Mouse (Mus musculus): ENCODE data around the gene Spem1. TPM values are rescaled to one million over a fixed set of nuclear protein-coding genes. Genes with fewer than 3 reads are reported as not detected.

The Spem1 gene
- total and polyA plus RNA-seq, 3 experiments, result not detected

DNA sequence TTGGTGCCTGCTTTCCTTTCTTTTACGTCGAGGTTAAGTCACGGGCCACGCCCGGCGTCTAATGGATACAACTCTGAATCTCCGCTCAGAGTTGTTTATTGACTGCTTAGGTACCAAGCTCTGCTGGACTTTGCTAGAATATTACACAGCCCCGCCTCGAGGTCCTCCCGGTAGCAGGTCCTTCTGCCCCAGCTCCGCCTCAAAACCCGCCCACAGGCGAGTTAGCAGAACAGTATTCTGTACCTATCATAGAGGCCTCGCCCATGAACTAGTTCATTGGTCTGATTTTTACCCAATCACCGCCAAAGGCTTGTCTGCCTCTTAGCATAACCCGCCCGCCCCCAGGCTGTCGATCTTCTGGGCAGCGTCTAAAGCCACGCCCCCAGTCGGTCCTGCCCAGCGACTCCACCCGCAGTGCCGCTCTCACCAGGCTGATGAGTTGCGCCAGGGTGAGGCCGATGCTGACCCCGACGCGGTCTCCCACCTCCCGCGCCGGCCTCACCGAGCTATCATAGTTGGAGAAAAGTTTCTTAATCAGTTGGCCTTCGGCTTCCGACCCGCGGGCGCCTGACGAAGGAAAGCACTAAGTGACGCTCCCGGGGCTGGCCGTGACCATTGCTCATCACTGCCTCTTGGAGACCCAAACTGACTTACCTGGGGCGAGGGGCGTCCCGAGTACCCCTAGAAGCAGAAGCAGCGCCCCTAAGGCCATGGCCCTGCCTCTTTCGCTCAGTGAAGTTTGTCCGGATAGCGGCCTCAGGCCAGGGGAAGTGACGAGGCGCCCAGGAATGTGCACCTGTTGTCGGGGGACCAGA is 26.6 kb downstream of the Spem1 start, which contains the start of gene Chrnb1:
Gene Chrnb1, minus strand, starts transcription at position 776 of the 815 bp plus-strand sequence.
- in situ Hi-C loops (cut with MboI; ENCODE audit: low pct_ligation_motif_present, low pct_unique_long_range_greater_than_20kb, low sequenced_read_pairs), result no loop called here
- 0 out of 2 replicates have a peak within 1 kb of the TSS, but pooled peaks have one; percentile 5 for H3K27ac ChIP-seq (ENCODE audit: insufficient read depth, low read depth)
- TF ChIP-seq MAZ (IDR thresholded peaks at IDR 0.05; ENCODE audit: low read depth, low read length) (peak; percentile 15), CHD2 (IDR thresholded peaks at IDR 0.05; ENCODE audit: low read length) (no peak), POLR2A (IDR thresholded peaks at IDR 0.05; ENCODE audit: low read depth, low read length) (peak; percentile 85), ZC3H11A (IDR thresholded peaks at IDR 0.05; ENCODE audit: low read depth, low read length) (no peak), HCFC1 (IDR thresholded peaks at IDR 0.05; ENCODE audit: low read depth, low read length) (peak; percentile 39), PAX5 (IDR thresholded peaks at IDR 0.05; ENCODE audit: low read length) (no peak), MXI1 (IDR thresholded peaks at IDR 0.05; ENCODE audit: low read depth, low read length) (peak; percentile 67), UBTF (IDR thresholded peaks at IDR 0.05; ENCODE audit: low read depth, low read length) (no peak), RAD21 (IDR thresholded peaks at IDR 0.05; ENCODE audit: low read depth, low read length) (no peak; the same call in 1 of the 2 replicates), KAT2A (IDR thresholded peaks at IDR 0.05; ENCODE audit: insufficient replicate concordance, low read length) (0 out of 2 replicates have a peak, but pooled peaks have one; percentile 15), NELFE (IDR thresholded peaks at IDR 0.05; ENCODE audit: low read depth, low read length) (peak; percentile 78), ZNF384 (IDR thresholded peaks at IDR 0.05; ENCODE audit: low read depth, low read length) (no peak), CHD1 (IDR thresholded peaks at IDR 0.05; ENCODE audit: low read depth, low read length) (0 out of 2 replicates have a peak, but pooled peaks have one; percentile 53), JUND (conservative IDR thresholded peaks at IDR 0.05; ENCODE audit: low read depth, low read length) (no peak), IRF4 (IDR thresholded peaks at IDR 0.05; ENCODE audit: low read depth, low read length) (peak; percentile 63), NRF1 (IDR thresholded peaks at IDR 0.05; ENCODE audit: low read depth, low read length) (peak; percentile 54; the same call in 1 of the 2 replicates), ZKSCAN1 (IDR thresholded peaks at IDR 0.05; ENCODE audit: borderline replicate concordance, low read depth, low read length) (no peak), ZMIZ1 (IDR thresholded peaks at IDR 0.05; ENCODE audit: low read depth, low read length) (peak; percentile 89; the same call in 1 of the 2 replicates), CTCF (conservative IDR thresholded peaks at IDR 0.05 in 1 of 2, IDR thresholded peaks at IDR 0.05 in 1 of 2; ENCODE audit: low read depth in 2 of 2, low read length in 2 of 2) (no peak), MAX (IDR thresholded peaks at IDR 0.05; ENCODE audit: low read length) (peak; percentile 66), ETS1 (conservative IDR thresholded peaks at IDR 0.05; ENCODE audit: low read depth, low read length) (no peak), MEF2A (IDR thresholded peaks at IDR 0.05; ENCODE audit: borderline replicate concordance, low read depth, low read length) (0 out of 2 replicates have a peak, but pooled peaks have one; percentile 13), EP300 (IDR thresholded peaks at IDR 0.05; ENCODE audit: low read length) (no peak; the same call in 1 of the 2 replicates), ELF1 (IDR thresholded peaks at IDR 0.05; ENCODE audit: low read depth, low read length) (peak; percentile 67), RCOR1 (conservative IDR thresholded peaks at IDR 0.05; ENCODE audit: low read depth, low read length) (no peak; the same call in 1 of the 2 replicates), MAFK (IDR thresholded peaks at IDR 0.05; ENCODE audit: insufficient replicate concordance, low read length) (no peak), BHLHE40 (IDR thresholded peaks at IDR 0.05; ENCODE audit: low read depth, low read length) (peak; percentile 23; the same call in 1 of the 2 replicates), TBP (conservative IDR thresholded peaks at IDR 0.05; ENCODE audit: low read depth, low read length) (peak; percentile 60; the same call in 1 of the 2 replicates), POLR2AphosphoS2 (IDR thresholded peaks at IDR 0.05; ENCODE audit: low read depth, low read length) (peak; percentile 90), E2F4 (IDR thresholded peaks at IDR 0.05; ENCODE audit: insufficient replicate concordance, low read depth, low read length) (peak; percentile 65; the same call in 1 of the 2 replicates), MYC (IDR thresholded peaks at IDR 0.05; ENCODE audit: low read depth, low read length) (peak; percentile 74; the same call in 1 of the 2 replicates), SIN3A (IDR thresholded peaks at IDR 0.05; ENCODE audit: low read length) (peak; percentile 74; the same call in 1 of the 2 replicates), TCF12 (IDR thresholded peaks at IDR 0.05; ENCODE audit: low read depth, low read length) (peak; percentile 58; the same call in 1 of the 2 replicates), SMC3 (IDR thresholded peaks at IDR 0.05; ENCODE audit: low read depth, low read length) (no peak), GABPA (IDR thresholded peaks at IDR 0.05; ENCODE audit: insufficient replicate concordance, low read depth, low read length) (no peak), USF2 (conservative IDR thresholded peaks at IDR 0.05; ENCODE audit: low read depth, low read length) (no peak), JUN (IDR thresholded peaks at IDR 0.05; ENCODE audit: insufficient read depth, low read depth, low read length) (no peak), USF1 (IDR thresholded peaks at IDR 0.05; ENCODE audit: low read depth, low read length) (no peak)

More for the DNA sequence above, 26.6 kb downstream of the Spem1 start, which contains the start of gene Chrnb1:
- dilution Hi-C loops (cut with MboI; ENCODE audit: extremely low pct_ligation_motif_present, extremely low pct_unique_long_range_greater_than_20kb, low sequenced_read_pairs), result no loop called here
- peak; percentile 100 for DNase-seq (ENCODE audit: extremely low read depth)
- H3K27me3 ChIP-seq (replicated peaks), result peaks cover 5% of the 10 kb centered on the region
- H3K79me2 ChIP-seq (replicated peaks; ENCODE audit: control insufficient read depth, extremely low read depth, insufficient read depth, poor library complexity, severe bottlenecking), result no peaks in the 10 kb centered on the region
- H3K9ac ChIP-seq (ENCODE audit: insufficient read depth, low read depth), result peak within 1 kb of the TSS; percentile 66
- peaks cover 0 to 6% of the 10 kb centered on the region in 2 experiments for H3K36me3 ChIP-seq (replicated peaks in 1 of 2; ENCODE audit: control insufficient read depth in 1 of 2, insufficient read depth in 1 of 2, low read length in 1 of 2)
- peak within 1 kb of the TSS; percentile 86 for H3K4me2 ChIP-seq (ENCODE audit: insufficient read depth, low read depth, poor library complexity, severe bottlenecking)
- H3K4me1 ChIP-seq (ENCODE audit: control insufficient read depth in 1 of 2, insufficient read depth in 2 of 2), result peaks cover 8 to 46% of the 10 kb centered on the region in 2 experiments
- peaks cover 4% of the 10 kb centered on the region for H3K9me3 ChIP-seq (replicated peaks; ENCODE audit: low read length)
- H3K4me3 ChIP-seq (replicated peaks in 1 of 3; ENCODE audit: low read depth in 2 of 3, low read length in 2 of 3, poor library complexity in 1 of 3), result peak within 1 kb of the TSS; percentile 59 to 67 (median 61)
